Mouse (Mus musculus) cerebellum, adult 2 months (tissue): Measurements from ENCODE around the gene Cryz. TPM values are rescaled to one million over a fixed set of nuclear protein-coding genes. Genes with fewer than 3 reads are reported as not detected.

Source experiments
- DNase-seq, 2 experiments: peaks; one replicate each; pipeline ENCODE4 v3.0.0; 2021
- H3K27ac ChIP-seq: fragments of 200-500 bp; 2 replicates; pipeline ENCODE4 v1.5.1; 2012; ENCODE audit warnings: low read length, control low read depth, inconsistent platforms; ENCODE audit not compliant: insufficient read depth
- H3K27me3 ChIP-seq: fragments of 200-500 bp; 2 replicates; pipeline ENCODE4 v1.6.1; 2012; ENCODE audit warnings: inconsistent platforms, mild to moderate bottlenecking, low read length, moderate library complexity; ENCODE audit not compliant: control insufficient read depth, insufficient read depth
- H3K4me1 ChIP-seq: fragments of 200-500 bp; 2 replicates; pipeline ENCODE4 v1.6.1; 2011; ENCODE audit warnings: low read length; ENCODE audit not compliant: control insufficient read depth, insufficient read depth
- H3K4me3 ChIP-seq: fragments of 200-500 bp; replicated peaks from 2 replicates; pipeline ENCODE3; 2011; ENCODE audit warnings: mild to moderate bottlenecking, low read depth, low read length, control low read depth; ENCODE audit not compliant: insufficient read depth
- CTCF ChIP-seq: fragments of 200-500 bp; IDR thresholded peaks from 2 replicates; pipeline ENCODE4 v1.5.1; 2011; ENCODE audit warnings: low read depth, mild to moderate bottlenecking, control low read depth, low read length, moderate library complexity, borderline replicate concordance; ENCODE audit not compliant: insufficient read depth
- POLR2A ChIP-seq: fragments of 200-500 bp; IDR thresholded peaks from 2 replicates; pipeline ENCODE4 v1.6.1; 2011; ENCODE audit warnings: low read length, control low read depth, borderline replicate concordance; ENCODE audit not compliant: insufficient read depth
- WGBS: fragments of 180-500 bp; shearing (Covaris S2); methylation state at CpG from one replicate; pipeline ENCODE4 v1.1.7; 2018; 5-methylcytosine and 5-hydroxymethylcytosine counted together
- polyA plus RNA-seq: library from polyadenylated mRNA; depleted of rRNA; stranded (reverse); fragments of >200 nt; gene quantifications from 2 replicates; pipeline ENCODE4 v1.2.3, GENCODE M21; 2012

Cryz gene
- polyA plus RNA-seq, 1 experiment = 12.9 TPM

DNA sequence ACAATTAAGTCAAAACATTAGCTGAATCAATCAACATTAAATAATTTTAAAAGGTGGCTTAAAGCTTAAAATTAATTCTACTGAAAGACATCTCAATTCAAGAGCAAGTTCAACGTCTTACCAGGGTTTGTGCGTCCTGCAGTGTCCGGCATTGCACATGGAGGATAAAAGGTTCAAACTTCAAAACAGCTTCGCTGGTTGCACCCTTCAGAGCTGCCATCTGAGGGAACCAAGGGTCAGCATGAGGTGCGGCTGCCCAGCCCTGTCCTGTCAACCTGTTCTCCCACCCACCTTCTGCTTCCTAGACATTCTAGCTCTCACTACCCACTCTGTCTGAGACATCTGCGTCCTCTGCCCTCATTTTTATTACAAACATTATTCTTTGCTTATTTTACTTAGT is 2.9 kb upstream of the Cryz start:
- H3K4me1 ChIP-seq = no peaks in the 10 kb centered on the region
- no peak overlapping the region for H3K4me3 ChIP-seq
- no peak for DNase-seq
- WGBS = 97% methylated on average over 6 of the region's 6 CpGs
- no peak overlapping the region for H3K27ac ChIP-seq
- no peak for TF ChIP-seq POLR2A
- TF ChIP-seq CTCF = no peak
- H3K27me3 ChIP-seq = no peaks in the 10 kb centered on the region

DNA sequence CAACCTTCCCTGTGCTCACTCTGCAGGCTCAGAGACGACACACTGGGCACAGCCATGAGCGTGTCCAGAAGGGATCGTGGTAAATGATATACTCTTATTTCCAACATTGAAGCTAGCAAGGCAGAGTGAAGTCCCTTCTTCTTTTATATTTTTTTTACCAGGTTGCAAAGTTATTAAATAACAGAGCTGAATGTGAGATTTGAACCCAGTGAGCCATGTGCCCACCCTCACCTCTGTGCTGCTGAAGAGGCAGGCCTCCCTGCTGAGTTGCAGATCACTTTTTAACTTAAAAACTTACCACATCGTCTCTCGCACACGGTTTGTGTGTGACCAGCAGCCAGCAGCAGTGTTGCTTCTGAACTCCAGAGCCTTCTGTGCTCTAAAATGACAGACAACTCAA is 2.4 kb upstream of the Cryz start:
- Histone ChIP-seq H3K4me3 (no peak overlapping the region), H3K27me3 (no peaks in the 10 kb centered on the region), H3K27ac (no peak overlapping the region), H3K4me1 (no peaks in the 10 kb centered on the region)
- TF ChIP-seq CTCF = no peak
- TF ChIP-seq POLR2A = no peak
- 88% methylated on average over 6 of the region's 6 CpGs for WGBS
- DNase-seq = no peak

GRCm38 (mm10) chr3:154596934-154597554 is 533 bp downstream of the Cryz start, which contains the start of gene Tyw3:
Tyw3 (minus strand) TSS chr3:154597104.
- Histone ChIP-seq H3K27me3 (no peaks in the 10 kb centered on the region), H3K4me3 (peak within 1 kb of the TSS; percentile 89), H3K4me1 (no peaks in the 10 kb centered on the region), H3K27ac (peak within 1 kb of the TSS; percentile 95)
- TF ChIP-seq CTCF = peak; percentile 48
- TF ChIP-seq POLR2A = no peak
- WGBS = under 1% methylated on average over 38 of the region's 38 CpGs
- DNase-seq = peak; percentile 97 to 99

DNA sequence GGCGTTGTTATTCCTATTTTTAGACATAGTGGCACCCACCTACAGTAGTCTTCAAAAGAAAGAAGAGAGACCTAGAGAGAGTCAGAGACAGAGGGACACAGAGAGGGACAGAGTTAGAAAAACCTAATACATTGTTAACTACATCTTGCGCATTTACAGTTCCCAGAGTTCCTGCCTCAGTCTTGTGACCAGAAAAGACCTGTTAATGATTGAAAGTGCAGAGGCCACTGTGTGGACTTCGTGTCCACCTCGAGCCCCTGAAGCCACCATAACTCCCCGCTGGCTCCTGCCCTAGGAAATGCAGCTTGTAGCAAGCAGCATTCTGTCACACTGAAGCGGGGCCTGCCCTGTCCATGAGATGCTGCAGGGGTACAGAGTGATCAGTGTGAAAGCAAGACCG is 1.1 kb downstream of the Cryz start:
- Histone ChIP-seq H3K27me3 (no peaks in the 10 kb centered on the region), H3K4me1 (no peaks in the 10 kb centered on the region), H3K4me3 (peak overlapping the region; percentile 89), H3K27ac (peak overlapping the region; percentile 26; the same call in 1 of the 2 replicates)
- TF ChIP-seq CTCF (no peak), POLR2A (no peak)
- DNase-seq = peak in 1 of 2 experiments; percentile 14
- 39% methylated on average over 7 of the region's 7 CpGs for WGBS

DNA sequence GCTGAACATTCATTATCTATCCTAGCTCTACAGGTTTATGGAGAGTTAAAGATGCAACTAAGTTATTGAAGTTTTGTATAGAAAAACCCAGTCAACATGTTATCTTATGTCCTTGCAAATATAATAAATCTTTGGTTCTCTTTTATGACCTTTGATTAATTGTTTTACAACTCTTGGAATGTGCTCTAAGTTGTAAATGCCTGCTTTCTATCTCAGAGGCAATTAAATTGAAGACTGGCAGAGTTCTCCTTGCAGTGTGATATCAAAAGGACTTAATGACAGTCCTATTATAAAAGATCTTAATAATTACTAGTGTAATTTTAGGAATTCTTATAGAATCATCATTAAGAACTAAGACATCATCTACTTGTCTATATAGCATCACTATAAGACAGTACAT is 5.6 kb downstream of the Cryz start:
- Histone ChIP-seq H3K4me3 (no peak overlapping the region), H3K4me1 (no peaks in the 10 kb centered on the region), H3K27me3 (no peaks in the 10 kb centered on the region), H3K27ac (no peak overlapping the region)
- DNase-seq = no peak
- TF ChIP-seq POLR2A (no peak), CTCF (no peak)

- DNase-seq = no peak
- no peak overlapping the region for H3K27ac ChIP-seq
- H3K4me1 ChIP-seq = no peaks in the 10 kb centered on the region
- no peak overlapping the region for H3K4me3 ChIP-seq
- 57% methylated on average over 5 of the region's 5 CpGs for WGBS
- TF ChIP-seq CTCF (no peak), POLR2A (no peak)
- H3K27me3 ChIP-seq = no peaks in the 10 kb centered on the region
Observed at GRCm38 (mm10) chr3:154604871-154605270, 8.4 kb downstream of the Cryz start.

DNA sequence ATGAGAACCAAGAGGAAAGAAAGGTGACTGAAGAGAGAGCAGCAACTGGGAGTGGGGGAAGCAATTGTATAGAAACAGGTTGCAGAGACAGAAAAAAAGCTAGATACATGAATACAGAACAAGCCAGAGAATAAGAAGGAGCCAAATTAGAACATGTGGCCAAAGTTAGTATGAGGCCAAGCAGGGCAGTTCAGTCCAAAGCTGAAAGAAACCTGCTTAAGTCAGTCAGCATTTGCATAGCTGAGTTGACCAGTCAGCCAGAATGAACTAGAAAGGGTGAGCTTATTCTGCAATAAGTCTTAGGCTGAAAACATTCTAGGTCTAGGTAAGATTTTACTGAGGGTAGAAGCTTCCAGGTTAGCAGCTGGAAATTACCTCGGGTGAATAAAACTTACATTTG is 11.4 kb downstream of the Cryz start:
- H3K4me1 ChIP-seq = no peaks in the 10 kb centered on the region
- DNase-seq = no peak
- no peaks in the 10 kb centered on the region for H3K27me3 ChIP-seq
- H3K27ac ChIP-seq = no peak overlapping the region
- no peak for TF ChIP-seq CTCF
- no peak for TF ChIP-seq POLR2A
- WGBS = 72% methylated on average over 1 of the region's 1 CpGs
- H3K4me3 ChIP-seq = no peak overlapping the region

DNA sequence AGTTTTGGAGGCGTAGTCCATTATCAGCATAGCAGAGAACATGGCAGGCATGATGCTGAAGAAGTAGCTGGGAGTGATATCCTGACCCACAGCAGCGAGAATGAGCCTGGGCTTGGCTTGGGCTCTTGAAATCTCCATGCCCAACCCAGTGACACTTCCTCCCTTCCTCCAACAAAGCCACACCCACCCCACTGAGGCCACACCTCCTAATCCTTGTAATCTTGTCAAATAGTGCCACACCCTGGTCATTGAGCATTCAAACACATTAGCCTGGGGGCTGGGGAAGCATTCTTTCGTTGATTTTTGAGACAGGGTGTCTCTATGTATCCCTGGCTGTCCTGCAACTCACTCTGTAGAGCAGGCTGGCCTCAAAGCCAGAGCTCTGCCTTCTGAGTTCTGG is 15.4 kb downstream of the Cryz start:
- TF ChIP-seq POLR2A (no peak), CTCF (no peak)
- DNase-seq = no peak
- H3K4me1 ChIP-seq = no peaks in the 10 kb centered on the region
- H3K27ac ChIP-seq = no peak overlapping the region
- H3K27me3 ChIP-seq = no peaks in the 10 kb centered on the region
- H3K4me3 ChIP-seq = no peak overlapping the region
- WGBS = 84% methylated on average over 3 of the region's 3 CpGs

DNA sequence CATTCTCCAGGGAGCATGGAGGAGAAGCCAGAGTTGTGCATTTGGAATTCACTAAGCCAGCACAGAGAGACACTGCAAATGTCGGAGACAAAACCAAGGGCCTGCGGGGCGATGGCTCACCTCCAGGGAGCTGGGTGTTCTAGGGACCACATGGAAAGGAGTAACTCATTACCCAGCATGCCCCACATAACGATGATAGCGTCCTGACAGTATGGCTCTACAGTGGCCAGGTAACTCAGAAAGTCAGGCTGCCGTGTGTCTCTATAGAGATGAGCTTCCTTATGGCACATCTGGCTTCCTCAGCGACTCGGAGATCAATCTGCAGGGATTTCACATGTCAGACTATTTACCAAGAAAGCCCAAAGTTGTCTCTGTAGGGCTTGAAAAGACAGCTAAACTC is 18.3 kb downstream of the Cryz start:
- Histone ChIP-seq H3K4me1 (no peaks in the 10 kb centered on the region), H3K4me3 (no peak overlapping the region), H3K27ac (no peak overlapping the region), H3K27me3 (no peaks in the 10 kb centered on the region)
- TF ChIP-seq CTCF (no peak), POLR2A (no peak)
- WGBS = 91% methylated on average over 8 of the region's 8 CpGs
- no peak for DNase-seq
